Mouse (Mus musculus) c-Kit-negative CD71-positive TER-119-positive erythroid progenitor cells, embryonic 14.5 days (primary cell): ENCODE results near the gene Map4k1.
A peak's percentile ranks its signal among the peaks of the same experiment; 100 is the strongest.

ENCODE experiments used
- DNase-seq: peaks from one replicate; pipeline ENCODE4 v3.0.0-alpha.2; 2013; ENCODE audit warnings: low read depth, low spot score

Gene Map4k1

GRCm38 (mm10) chr7:28977556-28977955 lies 4.3 kb upstream of the Map4k1 start:
- DNase-seq: no peak

- DNase-seq: no peak
Observed at GRCm38 (mm10) chr7:28982274-28983013, 594 bp downstream of the Map4k1 start.

GRCm38 (mm10) chr7:28983141-28983564 lies 1.3 kb downstream of the Map4k1 start:
- DNase-seq: no peak

GRCm38 (mm10) chr7:28983849-28984248 lies 2.0 kb downstream of the Map4k1 start:
- no peak for DNase-seq

- DNase-seq: no peak
Observed at GRCm38 (mm10) chr7:28984452-28984851, 2.6 kb downstream of the Map4k1 start.

GRCm38 (mm10) chr7:28985207-28985606 lies 3.4 kb downstream of the Map4k1 start:
- no peak for DNase-seq

GRCm38 (mm10) chr7:28990766-28991273 lies 9.0 kb downstream of the Map4k1 start:
- DNase-seq: no peak

- DNase-seq: no peak
Observed at GRCm38 (mm10) chr7:28991616-28992015, 9.8 kb downstream of the Map4k1 start.

- no peak for DNase-seq
Observed at GRCm38 (mm10) chr7:28992997-28993396, 11.1 kb downstream of the Map4k1 start.

- DNase-seq: no peak
Observed at GRCm38 (mm10) chr7:28993402-28993801, 11.6 kb downstream of the Map4k1 start.

- DNase-seq: peak; percentile 37
Observed at GRCm38 (mm10) chr7:29000651-29001605, 19.1 kb downstream of the Map4k1 start.

GRCm38 (mm10) chr7:29007224-29008101 lies 25.6 kb downstream of the Map4k1 start:
- no peak for DNase-seq

GRCm38 (mm10) chr7:29008171-29008570 lies 26.3 kb downstream of the Map4k1 start:
- no peak for DNase-seq

- no peak for DNase-seq
Observed at GRCm38 (mm10) chr7:29008714-29009113, 26.9 kb downstream of the Map4k1 start.

GRCm38 (mm10) chr7:29014984-29015383 lies 33.1 kb downstream of the Map4k1 start:
- DNase-seq: no peak

- DNase-seq: no peak
Observed at GRCm38 (mm10) chr7:29016440-29016839, 34.6 kb downstream of the Map4k1 start.

GRCm38 (mm10) chr7:29017222-29017621 lies 35.4 kb downstream of the Map4k1 start:
- DNase-seq: no peak

GRCm38 (mm10) chr7:29019447-29020220 lies 37.8 kb downstream of the Map4k1 start:
- DNase-seq: no peak

GRCm38 (mm10) chr7:29022479-29022878 lies 40.6 kb downstream of the Map4k1 start:
- DNase-seq: no peak

GRCm38 (mm10) chr7:29023514-29023913 lies 41.7 kb downstream of the Map4k1 start:
- no peak for DNase-seq

- DNase-seq: no peak
Observed at GRCm38 (mm10) chr7:29025566-29025965, 43.7 kb downstream of the Map4k1 start.
